Mouse (Mus musculus) embryonic facial prominence, embryonic 11.5 days (tissue): ENCODE data around the gene Arl8b. TPM values are rescaled to one million over a fixed set of nuclear protein-coding genes. Genes with fewer than 3 reads are reported as not detected.

Source experiments
- ATAC-seq: fragments of 200-750 bp; cut with Nextera tagmentation; replicated peaks from 2 replicates; pipeline ENCODE4 v1.8.0; 2017; ENCODE audit warnings: low read depth; ENCODE audit not compliant: insufficient number of reproducible peaks, low FRiP score, low TSS enrichment
- DNase-seq: peaks from one replicate; pipeline ENCODE4 v3.0.0-alpha.2; 2015; ENCODE audit warnings: low spot score
- H3K27ac ChIP-seq: fragments of 300-500 bp; sonication (generic); replicated peaks from 2 replicates; pipeline ENCODE4 v1.5.1; 2014; ENCODE audit warnings: mild to moderate bottlenecking, low read depth, low read length, control low read depth
- H3K27me3 ChIP-seq: fragments of 300-500 bp; sonication (generic); 2 replicates; pipeline ENCODE4 v1.6.1; 2014; ENCODE audit warnings: mild to moderate bottlenecking, low read length, moderate library complexity, mixed read lengths; ENCODE audit not compliant: control insufficient read depth, insufficient read depth
- H3K36me3 ChIP-seq: fragments of 300-500 bp; sonication (generic); replicated peaks from 2 replicates; pipeline ENCODE4 v1.6.1; 2014; ENCODE audit warnings: low read depth, mild to moderate bottlenecking, low read length, moderate library complexity, mixed read lengths; ENCODE audit not compliant: control insufficient read depth, insufficient read depth
- H3K4me1 ChIP-seq: fragments of 300-500 bp; sonication (generic); 2 replicates; pipeline ENCODE4 v1.6.1; 2014; ENCODE audit warnings: low read length, mixed read lengths; ENCODE audit not compliant: control insufficient read depth, insufficient read depth
- H3K4me2 ChIP-seq: fragments of 300-500 bp; sonication (generic); 2 replicates; pipeline ENCODE4 v1.6.1; 2014; ENCODE audit warnings: low read depth, mild to moderate bottlenecking, control low read depth, low read length, moderate library complexity
- H3K4me3 ChIP-seq: fragments of 300-500 bp; sonication (generic); 2 replicates; pipeline ENCODE4 v1.5.1; 2014; ENCODE audit warnings: low read depth, low read length, control low read depth
- H3K9ac ChIP-seq: fragments of 300-500 bp; sonication (generic); replicated peaks from 2 replicates; pipeline ENCODE4 v1.6.1; 2014; ENCODE audit warnings: mild to moderate bottlenecking, control low read depth, low read length
- H3K9me3 ChIP-seq: fragments of 300-500 bp; sonication (generic); replicated peaks from 2 replicates; pipeline ENCODE4 v1.6.1; 2016; ENCODE audit warnings: mild to moderate bottlenecking, low read length, inconsistent platforms, mixed read lengths; ENCODE audit not compliant: control insufficient read depth
- WGBS: fragments of 180-500 bp; shearing (Covaris S2); extraction: QIAGEN DNeasy Blood & Tissue Kit; methylation state at CpG from one replicate; pipeline ENCODE4 v1.1.7; 2014; 5-methylcytosine and 5-hydroxymethylcytosine counted together
- polyA plus RNA-seq: library from polyadenylated mRNA; unstranded; fragments of >200 nt; fragmentation: Nextera tagmentation; extraction: Ambion mirVana; gene quantifications from 2 replicates; pipeline ENCODE4 v1.2.1, GENCODE M21; 2014

The Arl8b gene
- polyA plus RNA-seq, 1 experiment from 2014 or later: 83.6 TPM

GRCm38 (mm10) chr6:108839432-108839831, 56.5 kb downstream of the Arl8b start:
- Histone ChIP-seq H3K4me3 (no peak overlapping the region), H3K9me3 (no peaks in the 10 kb centered on the region), H3K4me1 (no peaks in the 10 kb centered on the region), H3K27me3 (no peaks in the 10 kb centered on the region), H3K9ac (no peak overlapping the region), H3K27ac (no peak overlapping the region), H3K4me2 (no peak overlapping the region), H3K36me3 (no peaks in the 10 kb centered on the region; the same call in none of the 2 replicates)
- WGBS: 94% methylated on average over 4 of the region's 4 CpGs
- DNase-seq (no peak), ATAC-seq (no peak)

DNA sequence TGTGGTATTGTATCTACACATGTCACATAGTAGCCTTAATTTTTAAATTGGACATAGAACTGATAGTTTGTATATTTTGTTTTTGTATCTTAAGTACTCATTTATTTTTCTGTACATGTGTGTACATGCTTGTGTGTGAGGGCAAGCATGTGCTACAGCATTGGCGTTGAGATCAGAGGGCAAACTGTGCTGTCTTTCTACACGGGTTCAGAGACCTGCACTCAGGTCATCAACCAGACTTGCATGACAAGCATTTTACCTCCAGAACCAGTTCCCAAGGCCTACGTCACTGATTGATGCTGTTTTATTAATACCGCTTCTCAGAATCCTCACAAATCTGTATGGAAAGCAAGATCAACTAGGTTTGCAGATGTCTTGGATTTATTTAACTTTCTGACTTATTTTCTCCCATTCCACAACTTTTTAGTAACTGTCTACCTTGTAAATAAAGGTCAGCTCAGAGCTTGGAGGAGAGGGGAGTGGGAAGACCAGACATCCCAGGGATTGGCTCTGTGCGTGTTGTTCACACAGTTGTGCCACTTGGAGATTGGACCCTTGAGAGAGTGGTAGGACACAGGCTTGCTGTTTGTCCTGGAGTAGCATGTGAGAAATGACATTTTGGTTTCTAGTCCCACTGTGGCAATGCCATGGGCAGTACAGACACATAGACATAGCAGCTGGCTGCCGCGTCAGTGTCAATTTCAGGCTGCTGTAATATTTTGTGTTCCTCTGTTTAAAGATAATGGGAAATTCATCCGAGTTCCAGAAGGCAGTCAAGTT, 58.2 kb downstream of the Arl8b start:
- Histone ChIP-seq H3K4me3 (no peak overlapping the region), H3K27ac (no peak overlapping the region), H3K27me3 (no peaks in the 10 kb centered on the region), H3K9ac (no peak overlapping the region), H3K4me2 (no peak overlapping the region), H3K4me1 (no peaks in the 10 kb centered on the region), H3K9me3 (no peaks in the 10 kb centered on the region), H3K36me3 (no peaks in the 10 kb centered on the region; the same call in 1 of the 2 replicates)
- ATAC-seq (no peak), DNase-seq (no peak)
- WGBS: 95% methylated on average over 8 of the region's 8 CpGs

DNA sequence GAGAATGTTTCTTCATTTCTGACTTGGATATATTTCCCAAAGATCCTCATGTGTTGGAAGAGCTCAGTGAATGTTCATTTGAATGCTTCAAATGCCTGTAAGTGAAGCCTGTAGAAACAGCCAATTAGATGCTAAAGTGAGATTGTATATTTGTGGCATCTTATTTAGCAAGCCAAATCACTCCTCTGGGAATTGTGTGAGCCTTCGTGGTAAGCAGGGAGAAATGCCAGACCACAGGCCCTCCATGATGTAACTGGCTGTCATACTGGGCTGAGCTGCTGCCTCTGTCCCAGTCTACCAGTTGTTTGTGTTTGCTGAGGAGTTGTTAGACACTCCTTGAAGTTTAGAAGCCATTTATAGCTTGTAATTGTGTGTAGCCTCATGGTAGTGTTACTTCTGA, 60.8 kb downstream of the Arl8b start:
- Histone ChIP-seq H3K36me3 (no peaks in the 10 kb centered on the region), H3K9ac (no peak overlapping the region)
- WGBS: 77% methylated on average over 1 of the region's 1 CpGs

GRCm38 (mm10) chr6:108844093-108844492, 61.2 kb downstream of the Arl8b start:
- 84% methylated on average over 3 of the region's 3 CpGs for WGBS
- Histone ChIP-seq H3K36me3 (no peaks in the 10 kb centered on the region), H3K9ac (no peak overlapping the region)

More for the DNA sequence above, 60.8 kb downstream of the Arl8b start:
- ATAC-seq: no peak
- Histone ChIP-seq H3K9me3 (no peaks in the 10 kb centered on the region), H3K27ac (no peak overlapping the region), H3K27me3 (no peaks in the 10 kb centered on the region), H3K4me3 (no peak overlapping the region), H3K4me2 (no peak overlapping the region), H3K4me1 (no peaks in the 10 kb centered on the region)
- no peak for DNase-seq

DNA sequence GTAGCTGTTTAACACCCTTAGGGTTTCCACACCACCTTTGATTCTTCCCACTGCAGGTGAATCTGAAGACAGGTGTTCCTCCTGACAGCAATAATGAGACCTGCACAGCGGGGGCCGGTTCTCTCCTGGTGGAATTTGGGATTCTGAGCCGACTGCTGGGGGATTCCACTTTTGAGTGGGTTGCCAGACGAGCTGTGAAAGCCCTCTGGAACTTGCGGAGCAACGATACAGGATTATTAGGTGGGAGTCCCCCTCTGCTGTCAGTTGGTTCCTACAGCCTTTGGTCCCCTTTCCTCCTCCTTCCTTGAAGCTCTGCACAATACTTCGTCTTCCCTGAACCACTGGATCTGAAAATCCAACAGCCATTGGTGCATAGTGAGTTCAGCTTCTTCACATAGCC, 61.9 kb downstream of the Arl8b start:
- Histone ChIP-seq H3K36me3 (no peaks in the 10 kb centered on the region), H3K4me3 (no peak overlapping the region), H3K4me1 (no peaks in the 10 kb centered on the region), H3K9me3 (no peaks in the 10 kb centered on the region), H3K9ac (no peak overlapping the region), H3K27me3 (no peaks in the 10 kb centered on the region), H3K27ac (no peak overlapping the region), H3K4me2 (no peak overlapping the region)
- 91% methylated on average over 7 of the region's 7 CpGs for WGBS
- ATAC-seq (no peak), DNase-seq (no peak)

More at GRCm38 (mm10) chr6:108844093-108844492, 61.2 kb downstream of the Arl8b start:
- H3K27me3 ChIP-seq: no peaks in the 10 kb centered on the region
- H3K27ac ChIP-seq: no peak overlapping the region
- ATAC-seq: no peak
- H3K4me1 ChIP-seq: no peaks in the 10 kb centered on the region
- H3K4me2 ChIP-seq: no peak overlapping the region
- no peaks in the 10 kb centered on the region for H3K9me3 ChIP-seq
- no peak overlapping the region for H3K4me3 ChIP-seq
- no peak for DNase-seq

DNA sequence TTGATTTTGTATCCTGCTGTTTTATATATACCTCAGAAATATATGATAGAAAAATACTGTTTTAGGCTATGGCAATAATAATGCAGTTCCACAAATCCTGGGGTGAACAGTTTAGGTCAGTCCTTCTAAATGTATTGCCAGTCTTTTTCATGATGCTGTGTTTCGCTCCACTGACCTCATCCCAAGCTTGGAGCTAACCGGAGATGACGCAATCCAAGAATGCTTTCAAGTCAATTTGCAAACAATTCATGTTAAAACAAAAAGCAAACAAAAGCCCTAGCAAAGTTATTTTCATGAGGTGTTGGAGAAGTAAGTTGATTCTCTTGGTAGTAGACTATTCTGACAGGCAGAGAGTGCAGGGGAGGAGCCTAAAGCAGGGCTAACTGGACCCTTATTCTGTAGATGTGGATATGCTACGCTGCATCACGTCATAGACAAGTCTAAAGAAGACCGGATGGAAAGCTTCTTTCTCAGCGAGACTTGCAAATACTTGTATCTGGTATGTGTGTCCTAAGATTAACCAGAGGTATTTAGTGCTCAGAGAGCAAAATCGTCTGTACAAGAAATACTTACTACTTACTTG, 69.3 kb downstream of the Arl8b start:
- no peaks in the 10 kb centered on the region for H3K4me1 ChIP-seq
- WGBS: 93% methylated on average over 8 of the region's 8 CpGs
- ATAC-seq: no peak
- no peaks in the 10 kb centered on the region; the same call in 1 of the 2 replicates for H3K36me3 ChIP-seq
- no peak overlapping the region for H3K4me2 ChIP-seq
- H3K27me3 ChIP-seq: no peaks in the 10 kb centered on the region
- no peak overlapping the region for H3K4me3 ChIP-seq
- no peak overlapping the region for H3K9ac ChIP-seq
- no peak overlapping the region for H3K27ac ChIP-seq
- DNase-seq: no peak
- no peaks in the 10 kb centered on the region for H3K9me3 ChIP-seq

DNA sequence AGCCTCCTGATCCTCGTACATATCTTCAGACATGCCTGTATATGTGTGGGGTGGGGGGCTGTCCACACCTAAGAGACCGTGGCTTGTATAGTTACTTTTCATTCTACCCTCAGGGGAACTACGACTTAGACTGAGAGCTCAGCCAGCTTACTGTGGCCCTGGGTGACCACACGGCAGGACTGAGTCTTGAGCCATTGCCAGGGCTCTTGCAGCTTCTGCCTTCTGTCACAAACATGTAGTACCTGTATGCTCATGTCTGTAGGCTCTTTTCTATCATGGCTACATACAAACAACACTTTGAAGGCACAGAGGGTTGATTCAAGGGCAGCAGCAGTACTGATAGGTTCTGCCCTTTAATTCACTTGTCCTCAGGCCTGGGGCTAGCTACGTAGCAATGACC, 70.1 kb downstream of the Arl8b start:
- H3K4me2 ChIP-seq: no peak overlapping the region
- no peaks in the 10 kb centered on the region; the same call in 1 of the 2 replicates for H3K36me3 ChIP-seq
- H3K4me3 ChIP-seq: no peak overlapping the region
- no peaks in the 10 kb centered on the region for H3K4me1 ChIP-seq
- ATAC-seq (no peak), DNase-seq (no peak)
- WGBS: 88% methylated on average over 5 of the region's 5 CpGs
- H3K9ac ChIP-seq: no peak overlapping the region
- H3K27ac ChIP-seq: no peak overlapping the region
- no peaks in the 10 kb centered on the region for H3K9me3 ChIP-seq
- no peaks in the 10 kb centered on the region for H3K27me3 ChIP-seq

DNA sequence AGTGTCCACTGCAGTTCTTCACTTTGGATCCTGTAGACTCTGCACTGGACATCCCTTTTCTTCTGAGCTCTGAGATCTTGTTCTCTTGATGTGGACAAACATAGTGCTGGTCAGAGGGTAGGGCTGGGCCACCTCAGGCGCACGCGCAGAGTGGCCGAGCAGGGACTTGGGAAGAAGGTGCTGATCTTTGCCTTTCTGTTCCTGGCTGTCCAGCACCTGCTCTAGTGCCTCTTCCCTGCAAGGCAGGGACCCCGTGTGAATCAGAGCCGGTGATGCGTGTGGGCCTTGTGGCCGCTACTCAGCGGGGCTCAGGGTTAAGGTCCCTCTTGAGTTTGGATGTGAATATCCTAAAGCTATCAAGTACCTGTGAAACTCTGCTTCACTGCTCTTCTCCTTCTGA, 75.7 kb downstream of the Arl8b start:
- Histone ChIP-seq H3K9me3 (no peaks in the 10 kb centered on the region), H3K4me1 (no peaks in the 10 kb centered on the region), H3K27me3 (no peaks in the 10 kb centered on the region), H3K4me2 (no peak overlapping the region), H3K27ac (no peak overlapping the region), H3K9ac (no peak overlapping the region), H3K36me3 (no peaks in the 10 kb centered on the region), H3K4me3 (no peak overlapping the region)
- ATAC-seq: no peak
- no peak for DNase-seq
- 96% methylated on average over 9 of the region's 9 CpGs for WGBS
